Mouse (Mus musculus) stomach, postnatal 0 days (tissue): ENCODE measurements at regions not wholly inside any gene's neighbourhood (a gene's known extent, or its start where the extent isn't known, plus 50 kb on each side); places are given as distances from the start of the nearest gene placed in this dataset.

ENCODE experiments used
- ATAC-seq: fragments of 200-750 bp; cut with Nextera tagmentation; 2 replicates; pipeline ENCODE4 v1.8.0; 2017; ENCODE audit not compliant: low FRiP score, low TSS enrichment
- DNase-seq: peaks from one replicate; pipeline ENCODE4 v3.0.0-alpha.2; 2016; ENCODE audit warnings: low spot score
- H3K27ac ChIP-seq: fragments of 300-500 bp; sonication (generic); replicated peaks from 2 replicates; pipeline ENCODE4 v1.5.1; 2014; ENCODE audit warnings: mild to moderate bottlenecking, control low read depth
- H3K27me3 ChIP-seq: fragments of 300-500 bp; sonication (generic); 2 replicates; pipeline ENCODE4 v1.6.1; 2014; ENCODE audit warnings: low read length; ENCODE audit not compliant: control insufficient read depth, insufficient read depth
- H3K36me3 ChIP-seq: fragments of 300-500 bp; sonication (generic); 2 replicates; pipeline ENCODE4 v1.6.1; 2014; ENCODE audit warnings: low read length, mixed read lengths; ENCODE audit not compliant: control insufficient read depth, insufficient read depth
- H3K4me1 ChIP-seq: fragments of 300-500 bp; sonication (generic); replicated peaks from 2 replicates; pipeline ENCODE4 v1.6.1; 2014; ENCODE audit warnings: antibody characterized with exemption; ENCODE audit not compliant: control insufficient read depth, insufficient read depth
- H3K4me2 ChIP-seq: fragments of 300-500 bp; sonication (generic); replicated peaks from 2 replicates; pipeline ENCODE4 v1.6.1; 2014; ENCODE audit warnings: low read depth, mild to moderate bottlenecking, control low read depth, moderate library complexity
- H3K4me3 ChIP-seq: fragments of 300-500 bp; sonication (generic); 2 replicates; pipeline ENCODE4 v1.5.1; 2014; ENCODE audit warnings: low read depth, low read length, control low read depth
- H3K9ac ChIP-seq: fragments of 300-500 bp; sonication (generic); 2 replicates; pipeline ENCODE4 v1.6.1; 2014; ENCODE audit warnings: mild to moderate bottlenecking, low read length, control low read depth, mixed read lengths
- H3K9me3 ChIP-seq: fragments of 300-500 bp; sonication (generic); 2 replicates; pipeline ENCODE4 v1.6.1; 2016; ENCODE audit warnings: low read length; ENCODE audit not compliant: control insufficient read depth
- CTCF ChIP-seq: IDR thresholded peaks from 2 replicates; pipeline ENCODE4 v1.5.1; 2016; ENCODE audit warnings: antibody characterized with exemption, low read depth, mild to moderate bottlenecking, moderate library complexity
- EP300 ChIP-seq: optimal IDR thresholded peaks from 2 replicates; pipeline ENCODE3; 2016; ENCODE audit warnings: antibody characterized with exemption
- WGBS: fragments of 180-500 bp; shearing (Covaris S2); extraction: QIAGEN DNeasy Blood & Tissue Kit; methylation state at CpG from one replicate; pipeline ENCODE4 v1.1.7; 2014; 5-methylcytosine and 5-hydroxymethylcytosine counted together

GRCm38 (mm10) chr5:25609911-25610310 lies 94.0 kb downstream of the Cct8l1 start:
- Histone ChIP-seq H3K4me3 (no peak overlapping the region), H3K4me1 (no peaks in the 10 kb centered on the region), H3K36me3 (no peaks in the 10 kb centered on the region), H3K4me2 (no peak overlapping the region), H3K9me3 (no peaks in the 10 kb centered on the region), H3K9ac (no peak overlapping the region), H3K27ac (no peak overlapping the region), H3K27me3 (no peaks in the 10 kb centered on the region)
- no peak for TF ChIP-seq CTCF
- TF ChIP-seq EP300: no peak
- 21% methylated on average over 9 of the region's 9 CpGs for WGBS
- no peak for ATAC-seq
- DNase-seq: no peak

- DNase-seq (no peak), ATAC-seq (no peak)
- Histone ChIP-seq H3K9me3 (no peaks in the 10 kb centered on the region), H3K4me2 (no peak overlapping the region), H3K9ac (no peak overlapping the region), H3K4me3 (no peak overlapping the region), H3K4me1 (no peaks in the 10 kb centered on the region), H3K27me3 (no peaks in the 10 kb centered on the region), H3K27ac (no peak overlapping the region), H3K36me3 (no peaks in the 10 kb centered on the region)
- 55% methylated on average over 2 of the region's 2 CpGs for WGBS
- TF ChIP-seq CTCF (peak; percentile 65), EP300 (no peak)
Measured at GRCm38 (mm10) chr5:25602123-25602522, 86.3 kb downstream of the Cct8l1 start.

DNA sequence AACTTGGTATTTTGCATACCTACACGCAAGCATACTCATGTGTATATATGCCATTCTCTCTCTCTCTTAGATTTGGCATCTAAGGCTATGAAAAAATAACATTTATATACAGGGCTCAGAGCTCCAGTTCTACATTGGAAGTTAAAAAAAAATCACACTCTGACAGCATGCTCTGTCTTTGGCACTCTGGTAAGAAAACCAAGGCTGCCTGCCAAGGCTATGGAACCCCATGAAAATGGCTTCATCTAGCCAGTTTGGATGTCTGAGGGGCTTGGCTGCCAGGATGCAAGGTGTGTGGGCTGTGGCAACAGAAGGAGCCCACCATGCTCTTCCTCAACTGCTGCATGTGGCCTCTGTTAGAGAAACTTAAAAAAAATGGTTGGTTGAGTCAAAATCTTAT lies 83.5 kb downstream of the Cct8l1 start:
- no peak for TF ChIP-seq EP300
- no peak for TF ChIP-seq CTCF
- DNase-seq: no peak
- Histone ChIP-seq H3K4me1 (no peaks in the 10 kb centered on the region), H3K36me3 (no peaks in the 10 kb centered on the region), H3K9ac (no peak overlapping the region), H3K27me3 (no peaks in the 10 kb centered on the region), H3K4me3 (no peak overlapping the region), H3K4me2 (no peak overlapping the region), H3K9me3 (no peaks in the 10 kb centered on the region), H3K27ac (no peak overlapping the region)
- 81% methylated on average over 1 of the region's 1 CpGs for WGBS
- ATAC-seq: no peak

GRCm38 (mm10) chr5:25597786-25598185 lies 81.9 kb downstream of the Cct8l1 start:
- Histone ChIP-seq H3K4me2 (no peak overlapping the region), H3K36me3 (no peaks in the 10 kb centered on the region), H3K9me3 (no peaks in the 10 kb centered on the region), H3K9ac (no peak overlapping the region), H3K27ac (no peak overlapping the region), H3K4me1 (no peaks in the 10 kb centered on the region), H3K27me3 (no peaks in the 10 kb centered on the region), H3K4me3 (no peak overlapping the region)
- ATAC-seq: no peak
- DNase-seq: no peak
- 88% methylated on average over 6 of the region's 6 CpGs for WGBS
- no peak for TF ChIP-seq EP300
- TF ChIP-seq CTCF: no peak

DNA sequence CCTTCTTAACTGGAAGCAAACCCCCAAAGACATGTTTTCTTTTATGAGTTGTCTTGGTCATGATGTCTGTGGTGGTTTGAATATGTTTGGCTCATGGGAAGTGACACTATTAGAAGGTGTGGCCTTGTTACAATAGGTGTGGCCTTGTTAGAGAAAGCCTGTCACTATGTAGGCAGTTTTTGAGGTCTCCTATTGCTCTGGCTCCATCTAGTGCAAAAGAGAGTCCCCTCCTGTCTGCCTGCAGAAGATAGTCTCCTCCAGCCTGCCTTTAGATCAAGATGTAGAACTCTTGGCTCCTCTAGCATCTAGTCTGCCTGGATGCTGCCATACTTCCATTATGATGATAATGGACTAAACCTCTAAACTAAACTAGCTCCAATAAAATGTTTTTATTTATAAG lies 75.8 kb downstream of the Cct8l1 start:
- Histone ChIP-seq H3K27ac (no peak overlapping the region), H3K9ac (no peak overlapping the region), H3K27me3 (no peaks in the 10 kb centered on the region), H3K4me1 (no peaks in the 10 kb centered on the region), H3K4me3 (no peak overlapping the region), H3K9me3 (no peaks in the 10 kb centered on the region), H3K36me3 (no peaks in the 10 kb centered on the region), H3K4me2 (no peak overlapping the region)
- TF ChIP-seq EP300: no peak
- TF ChIP-seq CTCF: peak; percentile 11; the same call in 1 of the 2 replicates
- no peak for ATAC-seq
- DNase-seq: no peak
